Mouse (Mus musculus): Measurements from ENCODE around the gene Bcat1.

DNA sequence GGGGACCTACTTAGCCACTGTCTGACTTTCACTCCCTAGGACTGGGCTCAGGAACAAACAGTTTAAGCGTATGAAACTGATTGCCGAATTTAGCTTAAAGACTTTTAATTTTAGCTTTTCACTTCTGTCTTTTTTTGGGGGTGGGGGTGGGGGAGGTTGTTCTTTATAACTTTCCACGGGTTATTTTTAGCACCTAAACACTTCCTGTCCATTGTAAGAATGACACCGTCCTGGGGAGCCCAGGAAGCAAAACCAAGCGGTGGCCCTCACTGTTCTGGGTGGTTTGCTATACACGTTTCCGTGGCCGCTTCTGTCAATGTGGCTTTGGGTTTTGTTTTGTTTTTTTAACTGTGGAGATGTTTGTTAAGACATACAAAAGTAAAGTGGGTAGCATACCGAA is 24.9 kb upstream of the Bcat1 start:
- TF ChIP-seq CTCF (IDR thresholded peaks at IDR 0.05; ENCODE audit: low read depth): no peak
- TF ChIP-seq EP300 (IDR thresholded peaks at IDR 0.05; ENCODE audit: low read depth): 0 out of 2 replicates have a peak, but pooled peaks have one; percentile 30
